Mouse (Mus musculus) 416B (cell line): Measurements from ENCODE around the gene Exoc4.
A peak's percentile ranks its signal among the peaks of the same experiment; 100 is the strongest.

ENCODE experiments used
- DNase-seq: peaks from one replicate; pipeline ENCODE4 v3.0.0; 2011; ENCODE audit warnings: low read depth

The Exoc4 gene

GRCm38 (mm10) chr6:33308646-33309045 lies 59.8 kb downstream of the Exoc4 start:
- DNase-seq: no peak

GRCm38 (mm10) chr6:33310486-33310885 lies 61.6 kb downstream of the Exoc4 start:
- DNase-seq: no peak

GRCm38 (mm10) chr6:33322849-33323248 lies 74.0 kb downstream of the Exoc4 start:
- DNase-seq: peak; percentile 65

GRCm38 (mm10) chr6:33323386-33323785 lies 74.5 kb downstream of the Exoc4 start:
- no peak for DNase-seq

- DNase-seq: peak; percentile 64
Observed at GRCm38 (mm10) chr6:33328326-33328725, 79.4 kb downstream of the Exoc4 start.

- no peak for DNase-seq
Observed at GRCm38 (mm10) chr6:33347088-33347775, 98.3 kb downstream of the Exoc4 start.

GRCm38 (mm10) chr6:33361613-33362012 lies 112.7 kb downstream of the Exoc4 start:
- no peak for DNase-seq

GRCm38 (mm10) chr6:33380517-33380916 lies 131.6 kb downstream of the Exoc4 start:
- DNase-seq: no peak

- DNase-seq: no peak
Observed at GRCm38 (mm10) chr6:33382176-33382575, 133.3 kb downstream of the Exoc4 start.

GRCm38 (mm10) chr6:33392020-33392419 lies 143.1 kb downstream of the Exoc4 start:
- peak; percentile 63 for DNase-seq

- peak; percentile 58 for DNase-seq
Observed at GRCm38 (mm10) chr6:33399491-33399890, 150.6 kb downstream of the Exoc4 start.

- DNase-seq: peak; percentile 56
Observed at GRCm38 (mm10) chr6:33401161-33401560, 152.3 kb downstream of the Exoc4 start.

- peak; percentile 57 for DNase-seq
Observed at GRCm38 (mm10) chr6:33405562-33406275, 156.8 kb downstream of the Exoc4 start.

GRCm38 (mm10) chr6:33409586-33409985 lies 160.7 kb downstream of the Exoc4 start:
- DNase-seq: no peak

- peak; percentile 13 for DNase-seq
Observed at GRCm38 (mm10) chr6:33425007-33425406, 176.1 kb downstream of the Exoc4 start.

- DNase-seq: no peak
Observed at GRCm38 (mm10) chr6:33431207-33431787, 182.4 kb downstream of the Exoc4 start.

- DNase-seq: no peak
Observed at GRCm38 (mm10) chr6:33440508-33440907, 191.6 kb downstream of the Exoc4 start.

GRCm38 (mm10) chr6:33453810-33454209 lies 204.9 kb downstream of the Exoc4 start:
- DNase-seq: no peak

GRCm38 (mm10) chr6:33454354-33454753 lies 205.5 kb downstream of the Exoc4 start:
- no peak for DNase-seq

GRCm38 (mm10) chr6:33455238-33455637 lies 206.4 kb downstream of the Exoc4 start:
- DNase-seq: no peak

- DNase-seq: no peak
Observed at GRCm38 (mm10) chr6:33464862-33465261, 216.0 kb downstream of the Exoc4 start.

GRCm38 (mm10) chr6:33465392-33465791 lies 216.5 kb downstream of the Exoc4 start:
- DNase-seq: no peak

GRCm38 (mm10) chr6:33466168-33466839 lies 217.4 kb downstream of the Exoc4 start:
- no peak for DNase-seq
